Comparison of ENCODE assay signal across 14 mouse cellular contexts in the genomic region with DNA sequence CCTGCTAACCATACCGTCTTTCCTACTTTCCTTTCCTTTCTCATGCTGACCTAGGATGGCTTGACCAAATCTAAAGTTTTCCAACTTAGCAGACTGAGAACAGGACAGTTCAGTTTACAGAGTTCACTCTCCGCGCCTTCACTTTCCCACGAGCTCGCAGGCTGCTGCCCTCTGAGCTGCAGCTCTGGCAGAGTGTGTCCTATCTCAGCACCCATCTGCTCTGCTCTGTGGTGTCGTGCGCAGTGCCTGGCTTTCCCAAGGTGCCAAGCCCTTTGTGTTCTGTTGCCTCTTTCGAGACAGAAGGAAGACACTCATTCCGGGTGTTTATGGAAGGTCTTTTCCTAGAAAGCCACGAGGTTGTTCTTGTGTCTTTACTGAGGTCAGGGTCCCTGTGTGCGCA.
DNase-seq lines count a peak whose midpoint lies in the region; ATAC-seq lines count a peak whose summit lies in the region.
"Had no signal": no experiment of that assay in that cellular context is flagged by ENCODE, and none has a peak within 500 bp of the region (broad histone marks: within the 10 kb centered on the region; RNA-seq: fewer than 3 reads in every experiment).

No protein-coding gene starts in this region.

- DNase-seq in hindbrain, embryonic 10.5 days (ENCODE audit: low spot score): no peak
- DNase-seq in midbrain, embryonic 11.5 days (ENCODE audit: low spot score, missing footprints): peak; percentile 79
- no peak for DNase-seq in midbrain, embryonic 14.5 days
- DNase-seq in cerebellum, postnatal 36 days: peak; percentile 49 to 52
- DNase-seq in heart, adult 9 months (ENCODE audit: low spot score in 2 of 2): no peak
- no peak for DNase-seq in thymus, postnatal 14 days
- DNase-seq: gastrocnemius, postnatal 14 days; right cerebral cortex, adult 18-20 months had no signal

- no peaks in the 10 kb centered on the region for H3K9me3 ChIP-seq in hindbrain, embryonic 10.5 days
- H3K9me3 ChIP-seq in hindbrain, embryonic 12.5 days (replicated peaks): no peaks in the 10 kb centered on the region
- H3K9me3 ChIP-seq in midbrain, embryonic 11.5 days (ENCODE audit: control insufficient read depth, low read length): no peaks in the 10 kb centered on the region
- H3K9me3 ChIP-seq in midbrain, embryonic 14.5 days (ENCODE audit: control insufficient read depth, low read length): no peaks in the 10 kb centered on the region
- H3K9me3 ChIP-seq in liver, embryonic 16.5 days (replicated peaks; ENCODE audit: control insufficient read depth, low read length): no peaks in the 10 kb centered on the region
- H3K9me3 ChIP-seq: embryonic facial prominence, embryonic 12.5 days; lung, embryonic 15.5 days had no signal

- H3K4me3 ChIP-seq in hindbrain, embryonic 10.5 days: no peak overlapping the region
- H3K4me3 ChIP-seq in hindbrain, embryonic 12.5 days: no peak overlapping the region
- no peak overlapping the region for H3K4me3 ChIP-seq in midbrain, embryonic 11.5 days (ENCODE audit: low read depth, low read length)
- H3K4me3 ChIP-seq in midbrain, embryonic 14.5 days (replicated peaks; ENCODE audit: low read depth, low read length): no peak overlapping the region
- H3K4me3 ChIP-seq in liver, embryonic 16.5 days (ENCODE audit: low read depth, low read length): no peak overlapping the region
- H3K4me3 ChIP-seq: embryonic facial prominence, embryonic 12.5 days; lung, embryonic 15.5 days had no signal

- 84% methylated on average over 11 of the region's 11 CpGs for WGBS in hindbrain, embryonic 10.5 days
- WGBS in hindbrain, embryonic 12.5 days: 86% methylated on average over 11 of the region's 11 CpGs
- 85% methylated on average over 11 of the region's 11 CpGs for WGBS in midbrain, embryonic 11.5 days
- 84% methylated on average over 11 of the region's 11 CpGs for WGBS in midbrain, embryonic 14.5 days
- WGBS in liver, embryonic 16.5 days (ENCODE audit: insufficient replicate concordance): 35% methylated on average over 11 of the region's 11 CpGs

- no peak overlapping the region for H3K4me2 ChIP-seq in hindbrain, embryonic 12.5 days (replicated peaks)
- H3K4me2 ChIP-seq in midbrain, embryonic 11.5 days: no peak overlapping the region
- no peak overlapping the region for H3K4me2 ChIP-seq in midbrain, embryonic 14.5 days (ENCODE audit: low read length)
- H3K4me2 ChIP-seq in liver, embryonic 16.5 days (ENCODE audit: low read depth, low read length): no peak overlapping the region
- H3K4me2 ChIP-seq: embryonic facial prominence, embryonic 12.5 days; lung, embryonic 15.5 days had no signal

- peak overlapping the region; percentile 54; the same call in 1 of the 2 replicates for H3K27ac ChIP-seq in hindbrain, embryonic 10.5 days
- H3K27ac ChIP-seq in hindbrain, embryonic 12.5 days: no peak overlapping the region
- no peak overlapping the region for H3K27ac ChIP-seq in midbrain, embryonic 11.5 days (ENCODE audit: low read depth, low read length)
- no peak overlapping the region for H3K27ac ChIP-seq in midbrain, embryonic 14.5 days (replicated peaks; ENCODE audit: low read depth, low read length)
- H3K27ac ChIP-seq in liver, embryonic 16.5 days (ENCODE audit: low read length): peak overlapping the region; percentile 48
- H3K27ac ChIP-seq: embryonic facial prominence, embryonic 12.5 days; lung, embryonic 15.5 days had no signal

- no peak; the same call in 1 of the 2 replicates for ATAC-seq in hindbrain, embryonic 12.5 days (ENCODE audit: low FRiP score)
- no peak for ATAC-seq in midbrain, embryonic 11.5 days (ENCODE audit: low FRiP score)
- no peak for ATAC-seq in midbrain, embryonic 14.5 days (ENCODE audit: low FRiP score, low TSS enrichment)
- peak; percentile 52; the same call in 1 of the 2 replicates for ATAC-seq in liver, embryonic 16.5 days (ENCODE audit: low read depth)
- ATAC-seq: activated CD4-positive, CD25-positive, alpha-beta regulatory T cell, adult 4 months; inflammation-experienced regulatory T-cells, adult 6 months had no signal

- H3K4me1 ChIP-seq in hindbrain, embryonic 10.5 days (replicated peaks): peaks cover 32% of the 10 kb centered on the region
- H3K4me1 ChIP-seq in hindbrain, embryonic 12.5 days: peaks cover 30% of the 10 kb centered on the region
- peaks cover 4% of the 10 kb centered on the region for H3K4me1 ChIP-seq in midbrain, embryonic 11.5 days (ENCODE audit: control insufficient read depth, insufficient read depth, low read length)
- H3K4me1 ChIP-seq in midbrain, embryonic 14.5 days (ENCODE audit: control insufficient read depth, insufficient read depth, low read length): peaks cover 8% of the 10 kb centered on the region
- peaks cover 3% of the 10 kb centered on the region for H3K4me1 ChIP-seq in liver, embryonic 16.5 days (ENCODE audit: control insufficient read depth, low read depth, low read length)

- no peaks in the 10 kb centered on the region for H3K36me3 ChIP-seq in hindbrain, embryonic 10.5 days
- H3K36me3 ChIP-seq in hindbrain, embryonic 12.5 days: no peaks in the 10 kb centered on the region
- H3K36me3 ChIP-seq in midbrain, embryonic 11.5 days (ENCODE audit: control insufficient read depth, insufficient read depth, low read length): no peaks in the 10 kb centered on the region
- no peaks in the 10 kb centered on the region for H3K36me3 ChIP-seq in midbrain, embryonic 14.5 days (ENCODE audit: control insufficient read depth, insufficient read depth, low read length)
- H3K36me3 ChIP-seq in liver, embryonic 16.5 days (ENCODE audit: control insufficient read depth, insufficient read depth): no peaks in the 10 kb centered on the region
- H3K36me3 ChIP-seq: embryonic facial prominence, embryonic 12.5 days; lung, embryonic 15.5 days had no signal

- no peaks in the 10 kb centered on the region for H3K27me3 ChIP-seq in hindbrain, embryonic 10.5 days (ENCODE audit: insufficient read depth, poor library complexity, severe bottlenecking)
- H3K27me3 ChIP-seq in hindbrain, embryonic 12.5 days: no peaks in the 10 kb centered on the region
- H3K27me3 ChIP-seq in midbrain, embryonic 11.5 days (ENCODE audit: control insufficient read depth, insufficient read depth, low read length): no peaks in the 10 kb centered on the region
- H3K27me3 ChIP-seq in midbrain, embryonic 14.5 days (ENCODE audit: control insufficient read depth, insufficient read depth, low read length): no peaks in the 10 kb centered on the region
- H3K27me3 ChIP-seq in liver, embryonic 16.5 days (ENCODE audit: control insufficient read depth, insufficient read depth, low read depth, low read length): no peaks in the 10 kb centered on the region
- H3K27me3 ChIP-seq: embryonic facial prominence, embryonic 12.5 days; lung, embryonic 15.5 days had no signal

- H3K9ac ChIP-seq in hindbrain, embryonic 12.5 days: no peak overlapping the region
- no peak overlapping the region for H3K9ac ChIP-seq in midbrain, embryonic 11.5 days (ENCODE audit: low read length)
- no peak overlapping the region for H3K9ac ChIP-seq in midbrain, embryonic 14.5 days (replicated peaks; ENCODE audit: low read length)
- no peak overlapping the region for H3K9ac ChIP-seq in liver, embryonic 16.5 days (ENCODE audit: low read depth, low read length)
- H3K9ac ChIP-seq: embryonic facial prominence, embryonic 12.5 days; lung, embryonic 15.5 days had no signal

Comparison
In these comparisons a context has a peak if more than half of its experiments do, and no peak if none do; other contexts are left out.
1. DNase-seq: peak in midbrain, embryonic 11.5 days (single experiment) and cerebellum, postnatal 36 days (2 of 2); none in hindbrain, embryonic 10.5 days (single experiment), midbrain, embryonic 14.5 days (single experiment), heart, adult 9 months (0 of 2) and thymus, postnatal 14 days (single experiment).
2. H3K27ac ChIP-seq: peak in hindbrain, embryonic 10.5 days (single experiment) and liver, embryonic 16.5 days (single experiment); none in hindbrain, embryonic 12.5 days (single experiment), midbrain, embryonic 11.5 days (single experiment) and midbrain, embryonic 14.5 days (single experiment).